Mouse (Mus musculus) ES-Bruce4 (cell line): ENCODE results near the gene Cdh12. TPM values are rescaled to one million over a fixed set of nuclear protein-coding genes. Genes with fewer than 3 reads are reported as not detected.

Experiments
- H3K27ac ChIP-seq: 2 replicates; pipeline ENCODE4 v1.5.1; 2012; ENCODE audit warnings: low read length, inconsistent platforms; ENCODE audit not compliant: insufficient read depth
- H3K27me3 ChIP-seq: 2 replicates; pipeline ENCODE4 v1.6.1; 2012; ENCODE audit warnings: mild to moderate bottlenecking, low read length, inconsistent platforms; ENCODE audit not compliant: control insufficient read depth, poor library complexity, insufficient read depth, severe bottlenecking
- H3K36me3 ChIP-seq: 2 replicates; pipeline ENCODE4 v1.6.1; 2012; ENCODE audit warnings: inconsistent platforms, mild to moderate bottlenecking, low read length, moderate library complexity; ENCODE audit not compliant: control insufficient read depth, poor library complexity, insufficient read depth, severe bottlenecking
- H3K4me1 ChIP-seq: one replicate; pipeline ENCODE4 v1.8.1; 2011; ENCODE audit warnings: low read length; ENCODE audit not compliant: control insufficient read depth, insufficient read depth
- H3K4me3 ChIP-seq: 2 replicates; pipeline ENCODE4 v1.5.1; 2011; ENCODE audit warnings: low read depth, mild to moderate bottlenecking, low read length
- H3K9ac ChIP-seq: 2 replicates; pipeline ENCODE4 v1.6.1; 2012; ENCODE audit warnings: low read depth, mild to moderate bottlenecking, inconsistent platforms; ENCODE audit not compliant: poor library complexity, severe bottlenecking
- H3K9me3 ChIP-seq: replicated peaks from 2 replicates; pipeline ENCODE4 v1.6.1; 2012; ENCODE audit warnings: mild to moderate bottlenecking, low read length, inconsistent platforms; ENCODE audit not compliant: control insufficient read depth, poor library complexity, insufficient read depth, severe bottlenecking
- CTCF ChIP-seq: IDR thresholded peaks from one replicate; pipeline ENCODE4 v1.8.1; 2011; ENCODE audit warnings: low read depth, low read length
- EP300 ChIP-seq: IDR thresholded peaks from 2 replicates; pipeline ENCODE4 v1.6.1; 2011; ENCODE audit warnings: low read depth, low read length; ENCODE audit not compliant: insufficient read depth
- POLR2A ChIP-seq: IDR thresholded peaks from one replicate; pipeline ENCODE4 v1.8.1; 2011; ENCODE audit warnings: low read length; ENCODE audit not compliant: insufficient read depth
- polyA plus RNA-seq: library from polyadenylated mRNA; stranded (reverse); fragments of >200 nt; gene quantifications from 2 replicates; pipeline ENCODE4 v1.2.4, GENCODE M21; 2011; ENCODE audit warnings: low read depth; ENCODE audit not compliant: missing spikeins, insufficient read depth, insufficient read length

Gene Cdh12
- polyA plus RNA-seq, 1 experiment, result not detected

DNA sequence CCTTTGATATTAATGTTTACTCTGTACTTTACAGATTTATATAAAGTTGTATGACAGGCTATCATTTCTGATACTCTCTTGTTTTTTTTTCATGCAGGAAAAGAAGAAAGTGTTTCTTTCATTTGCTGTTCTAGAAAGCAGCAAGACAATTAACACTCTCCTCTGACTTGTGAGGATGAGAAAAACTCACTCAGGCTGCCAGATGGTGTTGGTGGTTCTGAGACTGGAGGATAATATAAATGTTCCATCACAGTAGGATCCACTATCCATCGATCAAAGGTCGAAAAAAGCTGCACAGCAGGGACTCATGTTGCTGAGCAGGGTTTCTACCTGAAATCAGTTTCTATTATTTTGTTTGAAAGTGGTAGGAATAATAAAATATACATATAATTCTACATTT, 185.5 kb downstream of the Cdh12 start:
- Histone ChIP-seq H3K27ac (no peak overlapping the region), H3K27me3 (no peaks in the 10 kb centered on the region), H3K9ac (no peak overlapping the region), H3K4me3 (no peak overlapping the region), H3K4me1 (no peaks in the 10 kb centered on the region), H3K9me3 (no peaks in the 10 kb centered on the region), H3K36me3 (no peaks in the 10 kb centered on the region)
- TF ChIP-seq POLR2A (no peak), EP300 (no peak), CTCF (no peak)

GRCm38 (mm10) chr15:20639155-20639554, 190.1 kb downstream of the Cdh12 start:
- Histone ChIP-seq H3K4me1 (no peaks in the 10 kb centered on the region), H3K4me3 (no peak overlapping the region), H3K27ac (no peak overlapping the region), H3K9me3 (no peaks in the 10 kb centered on the region), H3K36me3 (no peaks in the 10 kb centered on the region), H3K9ac (no peak overlapping the region), H3K27me3 (no peaks in the 10 kb centered on the region)
- TF ChIP-seq CTCF, result no peak
- TF ChIP-seq EP300, result no peak
- no peak for TF ChIP-seq POLR2A

GRCm38 (mm10) chr15:20642905-20643414, 193.9 kb downstream of the Cdh12 start:
- H3K9ac ChIP-seq, result no peak overlapping the region
- no peaks in the 10 kb centered on the region for H3K9me3 ChIP-seq
- H3K4me3 ChIP-seq, result no peak overlapping the region
- H3K27ac ChIP-seq, result no peak overlapping the region
- H3K27me3 ChIP-seq, result no peaks in the 10 kb centered on the region
- H3K4me1 ChIP-seq, result no peaks in the 10 kb centered on the region
- H3K36me3 ChIP-seq, result no peaks in the 10 kb centered on the region
- TF ChIP-seq POLR2A, result no peak
- TF ChIP-seq CTCF, result no peak
- no peak for TF ChIP-seq EP300

- Histone ChIP-seq H3K9me3 (no peaks in the 10 kb centered on the region), H3K27ac (no peak overlapping the region), H3K4me1 (no peaks in the 10 kb centered on the region), H3K36me3 (no peaks in the 10 kb centered on the region), H3K4me3 (no peak overlapping the region), H3K27me3 (no peaks in the 10 kb centered on the region), H3K9ac (no peak overlapping the region)
- no peak for TF ChIP-seq EP300
- no peak for TF ChIP-seq CTCF
- TF ChIP-seq POLR2A, result no peak
These were observed 211.2 kb downstream of the Cdh12 start for GRCm38 (mm10) chr15:20660221-20660620.

- Histone ChIP-seq H3K4me1 (no peaks in the 10 kb centered on the region), H3K27me3 (no peaks in the 10 kb centered on the region), H3K9ac (no peak within 1 kb of the TSS), H3K9me3 (no peaks in the 10 kb centered on the region), H3K27ac (no peak within 1 kb of the TSS), H3K36me3 (no peaks in the 10 kb centered on the region), H3K4me3 (no peak within 1 kb of the TSS)
- no peak for TF ChIP-seq EP300
- no peak for TF ChIP-seq POLR2A
- TF ChIP-seq CTCF, result no peak
These were observed 217.6 kb downstream of the Cdh12 start, which contains the start of gene Acot10 for GRCm38 (mm10) chr15:20666650-20667049. Gene Acot10, minus strand, starts transcription at chr15:20666750.

DNA sequence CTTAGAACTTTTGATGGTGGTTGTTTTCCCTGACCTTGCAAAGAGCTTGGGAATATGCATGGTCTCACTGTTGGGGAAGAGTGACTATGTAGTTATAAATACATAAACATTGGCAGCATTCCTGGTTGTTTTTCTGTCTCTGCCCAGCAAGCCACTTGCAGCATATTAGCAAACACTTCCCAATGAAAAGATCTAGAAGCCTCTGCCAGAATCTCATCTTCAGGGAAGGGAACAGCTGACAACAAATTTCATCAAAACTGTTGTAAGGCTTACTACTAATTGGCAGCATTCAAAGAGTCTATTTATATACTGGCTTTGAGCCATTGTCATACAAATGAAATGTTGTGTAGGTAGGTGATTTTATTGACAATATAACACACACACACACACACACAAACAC, 218.3 kb downstream of the Cdh12 start:
- Histone ChIP-seq H3K9ac (no peak overlapping the region), H3K9me3 (no peaks in the 10 kb centered on the region), H3K4me3 (no peak overlapping the region), H3K27me3 (no peaks in the 10 kb centered on the region), H3K4me1 (no peaks in the 10 kb centered on the region), H3K27ac (no peak overlapping the region), H3K36me3 (no peaks in the 10 kb centered on the region)
- no peak for TF ChIP-seq CTCF
- no peak for TF ChIP-seq POLR2A
- no peak for TF ChIP-seq EP300
